Mouse (Mus musculus) gastrocnemius, postnatal 4 days (tissue): ENCODE measurements at regions not wholly inside any gene's neighbourhood (a gene's known extent, or its start where the extent isn't known, plus 50 kb on each side); places are given as distances from the start of the nearest gene placed in this dataset.
A peak's percentile ranks its signal among the peaks of the same experiment; 100 is the strongest.
"Not testable (repeated sequence)": the region's sequence is repeated elsewhere in the genome, so short reads cannot be mapped to it uniquely, and the experiment has no call there.

Source experiments
- DNase-seq, 2 experiments: peaks; one replicate each; pipeline ENCODE4 v3.0.0; 2021 to 2022; ENCODE audit warnings: low spot score in 2 of 2, mixed read lengths in 2 of 2

DNA sequence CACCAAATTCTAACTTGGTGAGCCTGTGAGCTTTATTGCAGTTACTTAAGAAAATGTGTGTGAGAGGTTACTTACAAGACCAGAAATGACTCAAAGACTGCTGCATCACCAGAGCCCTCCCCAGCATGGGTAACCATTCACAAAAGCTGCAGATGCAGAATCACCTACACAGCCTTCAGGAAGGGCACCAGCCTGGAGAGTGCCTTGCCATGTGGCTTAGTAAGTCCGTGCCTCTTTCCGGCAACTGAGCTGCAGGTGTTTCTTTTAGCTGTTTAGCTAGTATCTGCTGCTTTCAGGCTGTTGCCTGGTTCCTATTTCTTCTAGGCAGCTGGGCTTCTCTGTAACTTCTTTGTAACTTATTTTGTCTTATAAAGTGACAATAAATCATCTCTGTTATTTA is 213.2 kb upstream of the Stxbp6 start:
- DNase-seq = no peak

DNA sequence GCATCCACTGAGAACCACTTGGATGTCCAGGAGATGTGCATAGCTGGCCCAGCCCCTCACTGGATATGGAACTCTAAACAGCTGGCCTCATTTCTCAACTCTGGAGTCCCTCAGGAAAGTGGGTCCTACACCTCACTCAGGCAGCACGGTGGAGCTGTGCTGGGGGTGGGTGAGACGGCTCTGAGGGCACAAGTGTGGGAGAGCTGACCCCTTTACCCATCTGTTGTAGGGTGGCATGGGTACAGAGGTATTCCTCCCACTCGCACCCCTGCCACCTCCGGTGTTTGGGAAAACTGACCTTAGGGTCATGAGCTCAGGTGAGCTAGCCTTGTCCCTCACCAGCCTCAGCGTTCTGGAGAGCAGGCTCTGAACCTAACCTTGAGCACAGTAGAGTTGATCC is 181.8 kb upstream of the Stxbp6 start:
- no peak for DNase-seq

GRCm38 (mm10) chr12:45211131-45211530 is 136.6 kb upstream of the Stxbp6 start:
- DNase-seq = no peak

GRCm38 (mm10) chr12:45195304-45195920 is 120.9 kb upstream of the Stxbp6 start:
- DNase-seq = no peak

DNA sequence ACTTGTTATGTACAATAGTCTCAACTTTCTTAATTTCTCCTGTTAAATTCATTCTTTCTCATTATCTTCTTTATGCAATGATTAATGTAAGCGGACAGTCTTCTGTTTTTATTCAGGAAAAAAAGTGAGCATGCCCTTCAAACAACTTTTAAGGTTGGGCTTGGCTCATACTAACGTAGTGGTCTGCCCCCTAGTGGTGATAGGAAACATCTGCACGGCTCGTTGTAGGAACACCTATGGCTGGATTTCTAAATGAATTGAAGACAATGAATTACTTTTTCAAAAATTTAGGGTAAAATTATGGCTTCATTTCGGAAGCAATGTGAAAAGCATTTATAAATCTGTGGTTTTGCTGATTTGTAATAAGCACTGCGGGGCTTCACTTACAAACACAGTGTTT is 112.6 kb upstream of the Stxbp6 start:
- no peak for DNase-seq

DNA sequence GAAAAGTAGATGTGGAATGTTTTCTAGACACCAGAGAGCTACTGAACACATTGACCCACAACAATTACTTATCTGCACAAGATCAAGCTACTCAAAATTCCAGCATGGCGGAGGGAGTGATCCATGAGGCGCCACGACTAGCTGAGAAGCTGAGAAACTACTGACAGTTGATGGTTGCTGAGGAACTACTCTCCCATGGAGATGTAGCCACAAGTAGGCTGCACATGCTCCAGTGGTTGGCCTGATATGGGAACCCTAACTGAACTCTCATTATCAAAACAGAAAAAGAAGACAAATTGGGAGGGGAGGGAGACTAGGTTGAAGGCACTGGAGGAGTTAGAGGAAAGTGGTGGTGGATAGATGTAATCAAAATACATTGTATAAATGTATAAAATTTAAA is 110.0 kb upstream of the Stxbp6 start:
- no peak for DNase-seq

GRCm38 (mm10) chr12:45177454-45177853 is 102.9 kb upstream of the Stxbp6 start:
- no peak for DNase-seq

DNA sequence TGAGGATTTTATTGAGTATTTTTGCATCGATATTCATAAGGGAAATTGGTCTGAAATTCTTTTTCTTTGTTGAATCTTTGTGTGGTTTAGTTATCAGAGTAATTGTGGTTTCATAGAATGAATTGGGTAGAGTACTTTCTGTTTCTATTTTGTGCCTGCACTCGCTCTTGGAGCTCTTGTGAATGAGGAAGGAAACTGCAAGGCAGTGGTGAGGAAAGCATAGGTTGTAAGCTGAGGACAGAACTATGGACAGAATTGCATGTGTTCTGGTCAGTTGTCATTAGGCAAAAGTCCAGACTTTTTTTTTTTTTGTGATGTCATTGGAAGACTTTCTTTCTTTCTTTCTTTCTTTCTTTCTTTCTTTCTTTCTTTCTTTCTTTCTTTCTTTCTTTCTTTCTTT is 100.8 kb upstream of the Stxbp6 start:
- not testable (repeated sequence) for DNase-seq

- peak; percentile 58 to 78 for DNase-seq
Measured at GRCm38 (mm10) chr12:45171927-45172642, 97.6 kb upstream of the Stxbp6 start.

GRCm38 (mm10) chr12:45162011-45162410 is 87.5 kb upstream of the Stxbp6 start:
- DNase-seq = no peak

- DNase-seq = not testable (repeated sequence)
Measured at GRCm38 (mm10) chr12:45161581-45161980, 87.1 kb upstream of the Stxbp6 start.

DNA sequence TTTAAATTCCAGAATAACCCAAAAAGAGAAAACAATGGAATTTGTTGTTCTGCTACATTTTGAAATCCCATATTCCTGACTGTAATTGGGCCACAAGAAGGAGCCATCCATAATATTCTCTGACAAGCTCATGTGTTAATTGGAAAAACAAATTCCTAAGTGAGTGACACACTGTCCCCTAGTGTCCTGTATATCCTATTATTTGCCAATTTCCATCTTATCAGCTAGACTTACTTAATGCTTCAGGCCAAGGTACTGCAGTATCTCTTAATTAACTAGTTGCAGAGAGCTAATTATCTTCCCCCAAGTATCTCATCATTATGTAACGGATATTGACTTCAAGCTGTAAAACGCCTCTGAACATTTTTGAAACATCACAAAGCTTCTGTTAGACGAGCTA is 84.5 kb upstream of the Stxbp6 start:
- no peak for DNase-seq

GRCm38 (mm10) chr12:45137438-45138018 is 63.0 kb upstream of the Stxbp6 start:
- no peak for DNase-seq

DNA sequence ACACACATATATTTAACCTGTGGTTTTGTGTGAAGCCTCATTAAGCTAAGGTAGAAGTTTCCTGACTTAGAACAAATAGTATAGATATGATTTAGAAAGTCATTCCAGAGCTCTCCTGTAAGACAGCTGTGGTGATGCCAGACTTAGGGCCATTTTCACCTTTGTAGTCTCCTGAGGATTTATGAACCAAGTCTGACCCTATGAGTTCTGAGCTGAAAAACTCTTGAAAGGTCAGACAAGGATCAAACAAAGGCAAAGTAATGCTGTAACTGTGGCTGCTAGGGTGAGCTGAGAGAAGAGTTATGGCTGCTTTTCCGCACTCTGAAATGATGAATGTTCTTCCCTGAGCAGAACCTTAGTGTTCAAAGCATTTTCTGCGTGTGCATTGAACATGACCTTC is 58.9 kb upstream of the Stxbp6 start:
- DNase-seq = no peak

- no peak for DNase-seq
Measured at GRCm38 (mm10) chr12:45131139-45131538, 56.6 kb upstream of the Stxbp6 start.

DNA sequence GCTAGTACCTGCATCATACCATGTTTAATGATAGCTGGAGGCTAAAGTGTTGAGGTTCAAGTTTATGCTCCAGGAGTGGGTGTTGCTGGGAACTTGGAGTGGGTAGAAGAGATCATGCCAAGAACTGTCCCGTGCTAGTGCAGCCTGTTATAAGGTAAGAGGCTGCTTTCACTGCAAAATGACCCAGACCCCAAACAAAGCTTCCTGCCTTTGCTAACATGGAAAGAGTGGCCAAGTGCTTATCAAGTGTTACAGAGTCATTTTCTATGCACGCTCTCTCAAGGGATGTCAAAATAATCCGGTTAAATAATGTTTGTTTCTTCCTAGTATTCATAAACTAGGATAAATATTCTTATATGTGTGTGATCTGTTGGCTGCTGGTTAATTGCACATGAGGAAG is 51.4 kb upstream of the Stxbp6 start:
- DNase-seq = no peak
